Mouse (Mus musculus): ENCODE data around the gene Pirb. TPM values are rescaled to one million over a fixed set of nuclear protein-coding genes. Genes with fewer than 3 reads are reported as not detected.

Gene Pirb
- total and polyA plus RNA-seq, 3 experiments = 0.12 to 0.56 TPM; not detected in 1

GRCm38 (mm10) chr7:3665215-3666114 is 54.7 kb downstream of the Pirb start, which contains the start of gene Leng1:
Gene Leng1 (minus strand): TSS chr7:3665840.
- Histone ChIP-seq H3K9ac (ENCODE audit: control insufficient read depth, low read depth, low read length, poor library complexity, severe bottlenecking) (peak within 1 kb of the TSS; percentile 78), H3K27me3 (ENCODE audit: control insufficient read depth in 1 of 2, insufficient read depth in 2 of 2, low read length in 2 of 2) (no peaks in the 10 kb centered on the region), H3K4me3 (ENCODE audit: control insufficient read depth in 1 of 2, insufficient read depth in 1 of 2, low read depth in 2 of 2, low read length in 2 of 2) (peak within 1 kb of the TSS; percentile 71 to 97), H3K9me3 (replicated peaks; ENCODE audit: insufficient read depth, low read length) (no peaks in the 10 kb centered on the region), H3K79me2 (ENCODE audit: control insufficient read depth, insufficient read depth, low read length, poor library complexity) (peaks cover 14% of the 10 kb centered on the region), H3K27ac (ENCODE audit: control insufficient read depth, low read depth, low read length) (peak within 1 kb of the TSS; percentile 86), H3K36me3 (ENCODE audit: control insufficient read depth in 1 of 2, insufficient read depth in 2 of 2, low read length in 2 of 2) (peaks cover 1 to 6% of the 10 kb centered on the region in 2 experiments; a peak in 3 of 4 replicates), H3K4me1 (ENCODE audit: control insufficient read depth in 1 of 2, insufficient read depth in 2 of 2, low read length in 2 of 2) (peaks cover 0 to 8% of the 10 kb centered on the region in 2 experiments; a peak in 2 of 4 replicates)
- peak; percentile 99 for DNase-seq (ENCODE audit: low read depth, low spot score)
- TF ChIP-seq TCF12 (IDR thresholded peaks at IDR 0.05; ENCODE audit: low read depth, low read length) (peak; percentile 10), GATA1 (IDR thresholded peaks at IDR 0.05; ENCODE audit: low read depth, low read length) (0 out of 2 replicates have a peak, but pooled peaks have one; percentile 1), E2F4 (IDR thresholded peaks at IDR 0.05; ENCODE audit: borderline replicate concordance, low read depth, low read length) (no peak), ZMIZ1 (IDR thresholded peaks at IDR 0.05; ENCODE audit: low read depth, low read length) (peak; percentile 84), HCFC1 (IDR thresholded peaks at IDR 0.05; ENCODE audit: low read depth, low read length) (peak; percentile 78), USF2 (IDR thresholded peaks at IDR 0.05; ENCODE audit: borderline replicate concordance in 1 of 2, insufficient read depth in 1 of 2, low read depth in 1 of 2, low read length in 2 of 2) (no peak), MYC (IDR thresholded peaks at IDR 0.05; ENCODE audit: low read depth, low read length) (no peak), BHLHE40 (IDR thresholded peaks at IDR 0.05; ENCODE audit: borderline replicate concordance, low read depth, low read length) (no peak), SIN3A (IDR thresholded peaks at IDR 0.05; ENCODE audit: low read length) (peak; percentile 66), MXI1 (IDR thresholded peaks at IDR 0.05; ENCODE audit: low read depth, low read length) (peak; percentile 80), MEF2A (IDR thresholded peaks at IDR 0.05; ENCODE audit: extremely low read depth, insufficient replicate concordance, low read depth, low read length, poor library complexity, severe bottlenecking) (no peak), UBTF (IDR thresholded peaks at IDR 0.05; ENCODE audit: borderline replicate concordance, insufficient read depth, low read depth, low read length) (no peak), POLR2AphosphoS2 (IDR thresholded peaks at IDR 0.05; ENCODE audit: low read length) (peak; percentile 97), GABPA (IDR thresholded peaks at IDR 0.05; ENCODE audit: low read depth, low read length) (no peak), TAL1 (IDR thresholded peaks at IDR 0.05; ENCODE audit: low read length) (peak; percentile 20; the same call in 1 of the 2 replicates), POLR2A (IDR thresholded peaks at IDR 0.05; ENCODE audit: control insufficient read depth in 1 of 2, insufficient read depth in 1 of 2, low read depth in 1 of 2, low read length in 2 of 2, poor library complexity in 1 of 2) (peak; percentile 69 to 89; a peak in 3 of 4 replicates), MAX (IDR thresholded peaks at IDR 0.05; ENCODE audit: low read length) (peak; percentile 67), ELF1 (IDR thresholded peaks at IDR 0.05; ENCODE audit: low read depth, low read length) (peak; percentile 36; the same call in 1 of the 2 replicates), TBP (IDR thresholded peaks at IDR 0.05; ENCODE audit: low read depth, low read length) (peak; percentile 81), CTCF (IDR thresholded peaks at IDR 0.05 in 2 of 3, conservative IDR thresholded peaks at IDR 0.05 in 1 of 3; ENCODE audit: control insufficient read depth in 1 of 3, insufficient read depth in 1 of 3, low read depth in 2 of 3, low read length in 3 of 3, poor library complexity in 1 of 3, severe bottlenecking in 1 of 3) (no peak), JUND (IDR thresholded peaks at IDR 0.05; ENCODE audit: low read depth, low read length) (no peak), EP300 (IDR thresholded peaks at IDR 0.05; ENCODE audit: low read depth in 1 of 2, low read length in 2 of 2) (no peak), MAZ (IDR thresholded peaks at IDR 0.05; ENCODE audit: low read depth, low read length) (no peak; the same call in 1 of the 2 replicates), CHD2 (IDR thresholded peaks at IDR 0.05; ENCODE audit: low read length) (peak; percentile 60), ETS1 (IDR thresholded peaks at IDR 0.05; ENCODE audit: low read depth, low read length) (peak; percentile 29; the same call in 1 of the 2 replicates), NRF1 (IDR thresholded peaks at IDR 0.05; ENCODE audit: insufficient read depth, low read depth, low read length, poor library complexity, severe bottlenecking) (no peak), CHD1 (IDR thresholded peaks at IDR 0.05; ENCODE audit: low read depth, low read length) (no peak), RAD21 (IDR thresholded peaks at IDR 0.05; ENCODE audit: low read depth, low read length) (no peak), RCOR1 (IDR thresholded peaks at IDR 0.05; ENCODE audit: low read depth, low read length) (no peak), ZNF384 (IDR thresholded peaks at IDR 0.05; ENCODE audit: low read depth, low read length) (no peak), POLR2AphosphoS5 (IDR thresholded peaks at IDR 0.05; ENCODE audit: borderline replicate concordance, low read depth, low read length) (no peak), SMC3 (IDR thresholded peaks at IDR 0.05; ENCODE audit: low read depth, low read length) (no peak), ZC3H11A (IDR thresholded peaks at IDR 0.05; ENCODE audit: low read depth, low read length) (no peak), NELFE (IDR thresholded peaks at IDR 0.05; ENCODE audit: low read depth, low read length) (peak; percentile 74), USF1 (IDR thresholded peaks at IDR 0.05; ENCODE audit: low read depth, low read length) (no peak)

Data from MEL (cell line).